Mouse (Mus musculus): ENCODE measurements around the gene Gbx2.

- TF ChIP-seq CTCF (IDR thresholded peaks at IDR 0.05; ENCODE audit: borderline replicate concordance, control insufficient read depth, extremely low read depth, insufficient read depth, low read length, poor library complexity) = no peak
- no peak for TF ChIP-seq POLR2A (IDR thresholded peaks at IDR 0.05; ENCODE audit: control insufficient read depth, extremely low read depth, insufficient read depth, low read length, poor library complexity)
Observed at GRCm38 (mm10) chr1:89878496-89878895, 52.5 kb downstream of the Gbx2 start.

Measured in thymus, adult 2 months (tissue).